Mouse (Mus musculus) left cerebral cortex, postnatal 10 days (tissue): ENCODE measurements around the gene Cyp2j5. TPM values are rescaled to one million over a fixed set of nuclear protein-coding genes. Genes with fewer than 3 reads are reported as not detected.
"Not testable (repeated sequence)": the region's sequence is repeated elsewhere in the genome, so short reads cannot be mapped to it uniquely, and the experiment has no call there.

Source experiments
- DNase-seq, 2 experiments: peaks; one replicate each; pipeline ENCODE4 v3.0.0; 2021 to 2022; ENCODE audit warnings: low spot score in 2 of 2, mixed read lengths in 1 of 2; ENCODE audit errors: extremely low spot score in 1 of 2
- intact Hi-C: fragments of 180-260 bp; cut with DNase I; formaldehyde crosslinking; loops from one replicate; pipeline ENCODE4 v1.15.1; 2025
- total RNA-seq, 2 experiments: library from RNA; stranded (reverse); gene quantifications; 2 replicates each; pipeline ENCODE4 v1.2.3; 2021

The Cyp2j5 gene
- not detected for total RNA-seq

GRCm38 (mm10) chr4:96663991-96664390 lies at the start of gene Cyp2j5:
Gene Cyp2j5 (minus strand): TSS chr4:96664154.
- intact Hi-C loops: no loop called here
- no peak for DNase-seq

GRCm38 (mm10) chr4:96705281-96705951 lies 41.5 kb upstream of the Cyp2j5 start:
- intact Hi-C loops: loop anchor here (10.0 kb wide), 1 partner anchor 1039 kb away; no protein-coding TSS in a partner anchor
- DNase-seq: peak; percentile 41 to 67

GRCm38 (mm10) chr4:96698218-96698561 lies 34.2 kb upstream of the Cyp2j5 start:
- intact Hi-C loops: loop anchor here (10.0 kb wide), 2 partner anchors 337 to 1997 kb away; no protein-coding TSS in a partner anchor
- DNase-seq: no peak

GRCm38 (mm10) chr4:96697511-96698217 lies 33.7 kb upstream of the Cyp2j5 start:
- intact Hi-C loops: loop anchor here (10.0 kb wide), 2 partner anchors 337 to 1997 kb away; no protein-coding TSS in a partner anchor
- DNase-seq: peak in 1 of 2 experiments; percentile 26

- intact Hi-C loops: loop anchor here (10.0 kb wide), 2 partner anchors 338 to 1998 kb away; no protein-coding TSS in a partner anchor
- DNase-seq: peak; percentile 63 to 82
Measured at GRCm38 (mm10) chr4:96696614-96697360, 32.8 kb upstream of the Cyp2j5 start.

GRCm38 (mm10) chr4:96687358-96687803 lies 23.4 kb upstream of the Cyp2j5 start:
- no peak for DNase-seq
- intact Hi-C loops: loop anchor here (10.0 kb wide), 2 partner anchors 163 to 1683 kb away; no protein-coding TSS in a partner anchor

- intact Hi-C loops: loop anchor here (2.0 to 10.0 kb wide), 4 partner anchors 159 to 1679 kb away; no protein-coding TSS in a partner anchor
- DNase-seq: no peak
Measured at GRCm38 (mm10) chr4:96683474-96683873, 19.5 kb upstream of the Cyp2j5 start.

- intact Hi-C loops: loop anchor here (5.0 to 10.0 kb wide), 3 partner anchors 156 to 1676 kb away; no protein-coding TSS in a partner anchor
- no peak for DNase-seq
Measured at GRCm38 (mm10) chr4:96680966-96681365, 17.0 kb upstream of the Cyp2j5 start.

GRCm38 (mm10) chr4:96680233-96680632 lies 16.3 kb upstream of the Cyp2j5 start:
- intact Hi-C loops: loop anchor here (5.0 to 10.0 kb wide), 3 partner anchors 155 to 1675 kb away; no protein-coding TSS in a partner anchor

GRCm38 (mm10) chr4:96664668-96665454 lies 907 bp upstream of the Cyp2j5 start:
- intact Hi-C loops: no loop called here
- no peak for DNase-seq

More at GRCm38 (mm10) chr4:96680233-96680632, 16.3 kb upstream of the Cyp2j5 start:
- DNase-seq: peak in 1 of 2 experiments; percentile 39

- intact Hi-C loops: no loop called here
- DNase-seq: no peak
Measured at GRCm38 (mm10) chr4:96635455-96635854, 28.5 kb downstream of the Cyp2j5 start.

- DNase-seq: no peak
- intact Hi-C loops: no loop called here
Measured at GRCm38 (mm10) chr4:96622474-96622873, 41.5 kb downstream of the Cyp2j5 start.

GRCm38 (mm10) chr4:96591791-96592150 lies 72.2 kb downstream of the Cyp2j5 start:
- intact Hi-C loops: no loop called here

GRCm38 (mm10) chr4:96590911-96591790 lies 72.8 kb downstream of the Cyp2j5 start, which contains the start of gene Cyp2j9:
Gene Cyp2j9 (minus strand): TSS chr4:96591578.
- intact Hi-C loops: no loop called here
- peak; percentile 55 to 64 for DNase-seq

More at GRCm38 (mm10) chr4:96591791-96592150, 72.2 kb downstream of the Cyp2j5 start:
- peak; percentile 68 for DNase-seq

- DNase-seq: no peak
- intact Hi-C loops: no loop called here
Measured at GRCm38 (mm10) chr4:96581425-96582088, 82.4 kb downstream of the Cyp2j5 start.

- intact Hi-C loops, DNase-seq: not testable (repeated sequence)
Measured at GRCm38 (mm10) chr4:96580351-96580750, 83.6 kb downstream of the Cyp2j5 start.
